Mouse (Mus musculus) forebrain, embryonic 10.5 days (tissue): ENCODE measurements around the gene 4930558C23Rik. TPM values are rescaled to one million over a fixed set of nuclear protein-coding genes. Genes with fewer than 3 reads are reported as not detected.
"Not testable (repeated sequence)": the region's sequence is repeated elsewhere in the genome, so short reads cannot be mapped to it uniquely, and the experiment has no call there.

Experiments used
- DNase-seq: peaks from one replicate; pipeline ENCODE4 v3.0.0-alpha.2; 2017; ENCODE audit warnings: low spot score; ENCODE audit errors: extremely low spot score
- H3K27ac ChIP-seq: fragments of 300-500 bp; sonication (generic); 2 replicates; pipeline ENCODE4 v1.5.1; 2016; ENCODE audit warnings: mild to moderate bottlenecking
- H3K27me3 ChIP-seq: fragments of 300-500 bp; sonication (generic); 2 replicates; pipeline ENCODE4 v1.6.1; 2016; ENCODE audit warnings: mild to moderate bottlenecking; ENCODE audit not compliant: poor library complexity, severe bottlenecking
- H3K36me3 ChIP-seq: fragments of 300-500 bp; sonication (generic); replicated peaks from 2 replicates; pipeline ENCODE4 v1.6.1; 2016; ENCODE audit warnings: mild to moderate bottlenecking, moderate library complexity
- H3K4me1 ChIP-seq: fragments of 300-500 bp; sonication (generic); 2 replicates; pipeline ENCODE4 v1.6.1; 2016
- H3K4me3 ChIP-seq: fragments of 300-500 bp; sonication (generic); 2 replicates; pipeline ENCODE4 v1.5.1; 2016; ENCODE audit warnings: mild to moderate bottlenecking, moderate library complexity
- H3K9me3 ChIP-seq: fragments of 300-500 bp; sonication (generic); 2 replicates; pipeline ENCODE4 v1.6.1; 2016; ENCODE audit warnings: mild to moderate bottlenecking, moderate library complexity
- WGBS: fragments of 180-500 bp; shearing (Covaris S2); methylation state at CpG from one replicate; pipeline ENCODE4 v1.1.7; 2016; 5-methylcytosine and 5-hydroxymethylcytosine counted together
- polyA plus RNA-seq: library from polyadenylated mRNA; unstranded; fragments of >200 nt; fragmentation: Nextera tagmentation; extraction: Ambion mirVana; gene quantifications from 2 replicates; pipeline ENCODE4 v1.2.1, GENCODE M21; 2016

The 4930558C23Rik gene
- polyA plus RNA-seq, 1 experiment from 2014 or later = not detected

DNA sequence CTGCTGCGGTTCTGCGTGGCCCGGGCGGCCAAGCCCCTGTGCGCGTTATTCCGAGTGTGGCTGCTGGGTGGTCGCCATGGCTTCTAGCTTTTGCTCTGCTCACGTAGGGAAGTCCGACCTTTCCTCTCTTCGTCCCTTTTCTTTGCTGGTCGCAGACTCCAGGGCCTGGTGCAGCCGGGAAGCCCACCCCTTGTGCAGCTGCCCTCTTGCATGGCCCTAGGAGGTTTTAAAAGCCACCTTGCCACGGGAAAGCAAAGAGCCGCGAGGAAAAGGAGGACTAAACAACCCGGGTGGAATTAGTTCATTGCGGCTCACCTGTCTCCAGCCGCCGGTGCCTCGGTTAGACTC lies 25.2 kb upstream of the 4930558C23Rik start:
- H3K36me3 ChIP-seq, H3K4me1 ChIP-seq, H3K27me3 ChIP-seq: not testable (repeated sequence)
- WGBS = 16% methylated on average over 16 of the region's 21 CpGs
- Histone ChIP-seq H3K4me3 (peak overlapping the region; percentile 47), H3K9me3 (peaks cover 12% of the 10 kb centered on the region; the same call in 1 of the 2 replicates), H3K27ac (peak overlapping the region; percentile 75)
- peak; percentile 35 for DNase-seq

DNA sequence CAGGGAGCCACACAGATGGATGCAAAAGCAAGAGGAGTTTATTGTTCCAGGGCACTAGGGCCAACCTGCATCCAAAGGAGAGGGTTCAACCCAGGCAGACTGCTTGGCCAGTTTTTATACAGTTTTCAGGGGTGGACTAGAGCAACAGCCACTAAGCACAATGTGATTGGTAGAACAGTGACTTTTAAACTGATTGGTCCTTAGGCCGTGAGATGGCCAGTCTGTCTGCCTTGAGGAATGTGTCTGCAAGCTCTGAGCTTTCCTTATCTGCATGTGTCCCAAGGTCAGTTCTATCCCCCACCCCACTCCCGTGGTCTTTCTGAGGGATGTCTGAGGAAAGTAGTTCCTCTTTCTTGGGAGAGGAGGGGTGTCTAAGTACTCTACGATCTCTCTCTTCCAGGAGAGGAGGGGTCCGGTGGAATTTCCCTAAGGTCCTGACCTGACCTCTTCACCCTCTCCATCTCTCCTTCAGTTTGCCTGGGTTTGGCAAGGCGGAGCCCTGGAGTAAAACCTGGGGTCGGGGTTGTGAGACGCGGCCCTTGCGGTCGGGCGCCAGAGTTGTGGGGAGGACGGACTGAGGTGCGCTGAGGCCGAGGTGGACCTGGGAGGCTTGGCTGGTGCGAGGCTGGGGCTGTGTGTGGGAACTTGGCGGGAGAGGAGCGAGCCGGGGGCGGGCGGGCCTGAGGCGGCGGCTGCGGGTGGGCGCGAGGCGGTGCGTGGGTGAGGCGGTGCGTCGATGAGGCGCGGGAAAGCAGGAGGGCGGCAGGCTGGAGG lies 24.7 kb upstream of the 4930558C23Rik start:
- not testable (repeated sequence) for DNase-seq

DNA sequence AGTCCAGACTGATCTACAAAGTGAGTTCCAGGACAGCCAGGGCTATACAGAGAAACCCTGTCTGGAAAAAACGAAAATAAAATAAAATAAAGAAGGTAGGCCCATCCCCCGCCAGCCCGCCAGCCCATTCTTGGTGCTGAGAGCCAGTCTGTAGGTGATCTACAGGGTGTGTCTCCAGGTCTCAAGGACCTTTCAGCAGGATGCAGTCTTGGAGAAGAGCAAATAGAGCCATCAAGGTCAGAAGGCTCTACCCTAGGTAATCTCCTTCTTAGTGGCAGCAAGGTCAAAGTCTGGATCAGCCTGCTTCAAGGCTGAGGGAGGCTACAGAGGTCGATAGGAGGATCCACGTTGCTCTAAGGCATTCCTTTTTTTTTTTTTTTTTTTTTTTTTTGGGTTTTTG lies 23.8 kb upstream of the 4930558C23Rik start:
- H3K9me3 ChIP-seq = peaks cover 23% of the 10 kb centered on the region; the same call in 1 of the 2 replicates
- H3K27ac ChIP-seq, H3K36me3 ChIP-seq, DNase-seq, H3K4me1 ChIP-seq, H3K4me3 ChIP-seq, H3K27me3 ChIP-seq: not testable (repeated sequence)
- WGBS = 92% methylated on average over 5 of the region's 5 CpGs

More for the DNA sequence above, 24.7 kb upstream of the 4930558C23Rik start:
- H3K36me3 ChIP-seq, H3K4me1 ChIP-seq, H3K27me3 ChIP-seq: not testable (repeated sequence)
- peaks cover 16% of the 10 kb centered on the region; the same call in 1 of the 2 replicates for H3K9me3 ChIP-seq
- H3K27ac ChIP-seq = peak overlapping the region; percentile 75
- H3K4me3 ChIP-seq = peak overlapping the region; percentile 47
- WGBS = 43% methylated on average over 14 of the region's 33 CpGs

DNA sequence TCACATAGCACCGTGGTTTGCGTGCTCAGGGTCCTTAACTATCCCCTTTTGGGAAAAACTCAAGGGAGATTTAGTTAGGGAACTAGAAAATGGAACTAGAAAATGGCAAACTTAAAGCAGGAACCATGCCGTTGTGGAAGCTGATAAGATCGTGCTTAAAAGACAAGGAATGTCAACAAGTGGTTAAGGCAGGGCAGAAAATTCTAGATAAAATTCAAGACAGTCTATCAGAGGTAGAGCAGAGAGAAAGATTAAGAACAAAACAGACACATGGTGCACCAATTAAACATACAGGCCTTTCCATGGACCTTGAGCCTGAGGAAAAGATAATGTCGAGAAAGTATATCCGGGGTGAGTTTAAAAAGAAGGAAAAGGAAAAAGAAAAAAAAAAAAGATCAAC lies 15.2 kb upstream of the 4930558C23Rik start:
- H3K4me1 ChIP-seq = no peaks in the 10 kb centered on the region
- H3K9me3 ChIP-seq = peaks cover 41% of the 10 kb centered on the region
- H3K36me3 ChIP-seq = no peaks in the 10 kb centered on the region
- no peaks in the 10 kb centered on the region for H3K27me3 ChIP-seq
- H3K27ac ChIP-seq = no peak overlapping the region
- no peak for DNase-seq
- WGBS = 94% methylated on average over 6 of the region's 6 CpGs
- H3K4me3 ChIP-seq = no peak overlapping the region

DNA sequence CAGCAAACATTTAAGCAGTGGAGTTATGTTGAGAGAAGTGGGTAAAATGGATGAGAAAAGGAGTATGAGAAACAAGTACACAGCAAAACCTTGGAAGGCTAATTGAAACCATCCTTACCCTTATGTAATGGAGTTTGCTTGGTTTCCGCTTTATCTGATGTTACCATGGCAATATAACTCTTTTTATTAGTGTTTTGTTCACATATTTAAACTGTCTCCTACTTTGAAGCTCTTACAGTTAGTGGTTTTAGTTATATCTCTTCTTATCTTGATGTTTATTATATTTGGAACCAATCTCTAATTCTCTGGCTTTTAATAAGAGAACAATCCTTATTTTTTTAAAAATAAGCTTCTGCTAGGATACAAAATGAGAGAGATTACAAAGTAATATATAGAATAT lies 9.6 kb upstream of the 4930558C23Rik start:
- H3K4me3 ChIP-seq = no peak overlapping the region
- no peaks in the 10 kb centered on the region for H3K27me3 ChIP-seq
- H3K27ac ChIP-seq = no peak overlapping the region
- DNase-seq = no peak
- 85% methylated on average over 1 of the region's 1 CpGs for WGBS
- H3K4me1 ChIP-seq = no peaks in the 10 kb centered on the region
- H3K9me3 ChIP-seq = peaks cover 8% of the 10 kb centered on the region; the same call in 1 of the 2 replicates
- no peaks in the 10 kb centered on the region for H3K36me3 ChIP-seq

DNA sequence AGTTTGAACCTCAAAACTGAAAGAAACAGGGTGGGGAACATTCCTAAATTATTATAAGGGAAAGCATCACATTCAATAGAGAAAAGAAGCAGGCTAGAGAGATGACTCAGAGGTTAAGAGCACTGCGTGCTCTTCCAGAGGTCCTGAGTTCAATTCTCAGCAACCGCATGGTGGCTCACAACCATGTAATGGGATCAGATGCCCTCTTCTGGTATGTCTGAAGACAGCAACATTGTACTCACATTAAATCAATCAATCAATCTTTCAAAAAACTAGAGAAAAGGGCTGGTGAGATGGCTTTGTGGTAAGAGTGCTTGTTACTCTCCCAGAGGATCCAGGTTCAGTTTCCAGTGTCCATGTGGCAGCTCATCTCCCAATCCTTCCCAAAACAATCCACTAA lies 6.2 kb upstream of the 4930558C23Rik start:
- H3K36me3 ChIP-seq = no peaks in the 10 kb centered on the region
- no peak overlapping the region for H3K4me3 ChIP-seq
- H3K27me3 ChIP-seq = no peaks in the 10 kb centered on the region
- H3K4me1 ChIP-seq = no peaks in the 10 kb centered on the region
- no peak overlapping the region for H3K27ac ChIP-seq
- 94% methylated on average over 2 of the region's 2 CpGs for WGBS
- no peaks in the 10 kb centered on the region for H3K9me3 ChIP-seq
- no peak for DNase-seq

DNA sequence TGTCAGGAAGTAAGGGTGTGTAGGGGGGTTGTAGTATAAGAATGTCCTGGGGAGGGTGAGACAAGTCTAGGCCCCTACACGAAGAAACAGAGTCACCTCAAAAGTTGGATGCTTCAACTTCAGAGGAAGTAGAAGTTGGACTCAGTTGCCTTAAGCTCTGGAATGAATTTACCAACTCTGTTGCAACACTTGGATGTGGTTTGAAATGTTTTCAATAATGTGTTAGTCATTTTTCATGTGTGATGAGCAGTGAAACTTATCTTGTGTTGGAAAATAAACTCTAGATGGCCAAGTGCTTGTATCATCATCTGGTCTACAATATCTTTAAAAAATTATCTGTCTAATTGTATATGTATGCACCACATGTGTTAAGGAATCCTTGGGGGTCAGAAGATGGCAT lies 5.1 kb upstream of the 4930558C23Rik start:
- no peaks in the 10 kb centered on the region for H3K27me3 ChIP-seq
- no peak overlapping the region for H3K27ac ChIP-seq
- H3K4me3 ChIP-seq = no peak overlapping the region
- 89% methylated on average over 1 of the region's 1 CpGs for WGBS
- H3K36me3 ChIP-seq = no peaks in the 10 kb centered on the region
- DNase-seq = no peak
- no peaks in the 10 kb centered on the region for H3K4me1 ChIP-seq
- H3K9me3 ChIP-seq = no peaks in the 10 kb centered on the region

DNA sequence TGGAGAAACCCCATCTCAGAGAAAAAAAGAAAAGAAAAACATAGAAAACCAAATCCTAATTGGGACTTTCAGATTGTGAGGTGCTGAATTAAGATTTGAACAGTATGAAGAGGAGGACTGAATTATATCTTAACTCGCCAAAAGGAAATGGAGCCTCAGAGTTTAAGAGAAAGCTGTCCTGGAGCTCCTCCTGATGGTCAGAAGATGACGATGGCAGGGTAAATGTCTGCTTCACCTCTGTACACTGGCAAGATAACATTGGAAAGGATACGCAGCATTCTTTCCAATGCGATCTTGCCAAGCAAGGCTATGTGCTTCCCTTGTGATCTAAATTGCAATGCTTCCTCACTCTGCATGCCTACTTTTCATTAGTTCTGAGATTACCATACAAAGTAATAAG lies 8.3 kb downstream of the 4930558C23Rik start:
- DNase-seq = no peak
- Histone ChIP-seq H3K9me3 (peaks cover 7% of the 10 kb centered on the region), H3K4me1 (no peaks in the 10 kb centered on the region), H3K27me3 (no peaks in the 10 kb centered on the region), H3K36me3 (no peaks in the 10 kb centered on the region), H3K27ac (no peak overlapping the region), H3K4me3 (no peak overlapping the region)
- WGBS = 94% methylated on average over 4 of the region's 4 CpGs

DNA sequence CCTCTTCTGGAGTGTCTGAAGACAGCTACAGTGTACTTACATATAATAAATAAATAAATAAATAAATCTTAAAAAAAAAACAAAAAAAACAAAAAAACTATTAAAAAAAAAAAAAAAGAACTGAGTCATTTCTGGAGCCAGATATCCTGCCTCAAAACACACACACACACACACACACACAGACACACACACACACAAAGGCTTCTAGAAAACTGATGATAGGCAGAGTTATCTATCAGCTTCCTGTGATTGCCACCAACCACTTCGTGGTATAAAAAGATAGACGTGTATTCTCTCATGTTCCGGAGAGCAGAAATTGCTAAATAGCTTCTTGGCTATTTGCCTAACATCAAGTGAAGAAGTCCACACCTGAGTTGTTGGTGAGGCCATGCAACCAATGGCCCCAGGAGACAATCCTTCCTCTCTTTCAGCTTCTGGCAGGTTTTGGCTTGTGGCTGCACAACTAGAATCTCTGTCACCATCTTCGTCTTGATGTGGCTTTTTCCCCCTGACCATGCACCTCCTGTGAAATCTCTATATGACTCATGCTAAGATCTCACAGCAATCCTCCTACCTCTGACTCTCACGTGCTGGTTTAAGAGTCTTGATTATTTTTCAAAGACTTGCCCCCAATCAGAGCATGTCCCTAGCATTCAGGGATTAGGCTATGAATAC lies 17.1 kb downstream of the 4930558C23Rik start:
- DNase-seq = no peak
- Histone ChIP-seq H3K4me3 (no peak overlapping the region), H3K27me3 (no peaks in the 10 kb centered on the region), H3K27ac (no peak overlapping the region), H3K9me3 (no peaks in the 10 kb centered on the region), H3K4me1 (no peaks in the 10 kb centered on the region), H3K36me3 (no peaks in the 10 kb centered on the region)
- 85% methylated on average over 5 of the region's 5 CpGs for WGBS

DNA sequence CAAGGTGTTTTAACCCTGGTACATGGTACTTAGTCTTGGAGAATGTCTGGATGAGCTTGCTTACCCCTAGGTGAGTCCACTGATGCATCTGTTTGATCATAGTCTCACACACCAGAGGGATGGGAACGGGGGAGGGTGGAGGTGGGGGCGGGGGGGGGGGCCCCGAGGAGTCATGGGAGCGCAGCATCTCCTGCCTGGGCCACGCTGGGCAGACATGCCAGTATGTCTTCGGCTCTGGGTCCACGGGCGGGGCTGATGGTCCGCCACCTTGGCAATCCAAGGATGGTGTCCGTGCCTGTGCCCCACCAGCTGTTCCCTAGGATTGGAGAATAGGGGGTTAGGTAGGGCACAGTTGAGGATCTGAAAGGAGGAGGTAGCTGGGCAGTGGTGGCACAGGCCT lies 29.4 kb downstream of the 4930558C23Rik start:
- H3K4me1 ChIP-seq = no peaks in the 10 kb centered on the region
- DNase-seq = no peak
- no peak overlapping the region for H3K27ac ChIP-seq
- no peaks in the 10 kb centered on the region for H3K27me3 ChIP-seq
- H3K9me3 ChIP-seq = peaks cover 30% of the 10 kb centered on the region
- 91% methylated on average over 10 of the region's 10 CpGs for WGBS
- H3K4me3 ChIP-seq = no peak overlapping the region
- H3K36me3 ChIP-seq = no peaks in the 10 kb centered on the region

DNA sequence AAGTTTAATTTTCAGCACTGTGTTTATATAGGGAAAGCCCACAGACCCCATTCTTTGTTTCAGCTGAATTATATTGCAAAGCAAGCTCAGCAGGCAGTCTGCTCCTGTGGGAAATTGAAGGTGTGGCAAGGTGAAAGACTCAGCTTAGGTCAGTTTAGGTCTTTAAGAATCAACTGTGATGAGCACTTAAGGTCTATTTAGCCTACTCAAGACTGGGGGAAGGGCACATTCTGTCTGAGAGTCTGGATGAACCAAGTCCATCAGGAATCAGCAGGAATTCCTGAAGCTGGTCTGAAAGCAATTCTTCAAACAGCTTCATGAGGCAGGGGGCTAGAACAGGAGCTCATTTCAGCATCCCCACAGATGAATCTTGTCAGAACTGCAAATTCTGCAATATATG lies 32.5 kb downstream of the 4930558C23Rik start:
- Histone ChIP-seq H3K36me3 (no peaks in the 10 kb centered on the region), H3K27me3 (no peaks in the 10 kb centered on the region), H3K4me3 (no peak overlapping the region), H3K9me3 (peaks cover 5% of the 10 kb centered on the region; the same call in 1 of the 2 replicates), H3K4me1 (no peaks in the 10 kb centered on the region), H3K27ac (no peak overlapping the region)
- DNase-seq = no peak

DNA sequence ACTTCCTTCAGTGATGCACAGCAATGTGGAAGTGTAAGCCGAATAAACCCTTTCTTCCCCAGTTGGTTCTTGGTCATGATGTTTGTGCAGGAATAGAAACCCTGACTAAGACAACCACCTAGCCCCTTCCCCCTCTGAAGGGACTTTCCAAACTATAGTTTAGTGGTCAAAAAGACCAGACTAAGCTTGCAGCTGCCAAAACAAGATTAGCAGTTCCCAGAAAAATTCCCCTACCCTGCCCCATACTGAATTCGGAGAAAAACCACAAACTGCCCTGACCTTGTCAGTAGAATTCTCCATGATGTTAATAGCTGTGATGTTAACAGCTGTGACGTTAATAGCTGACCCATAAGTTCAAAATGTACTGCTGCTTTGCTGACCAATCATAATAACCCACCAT lies 42.4 kb downstream of the 4930558C23Rik start:
- not testable (repeated sequence) for H3K27me3 ChIP-seq, H3K4me3 ChIP-seq, H3K9me3 ChIP-seq, DNase-seq, H3K27ac ChIP-seq, H3K4me1 ChIP-seq, H3K36me3 ChIP-seq
- 82% methylated on average over 3 of the region's 3 CpGs for WGBS

DNA sequence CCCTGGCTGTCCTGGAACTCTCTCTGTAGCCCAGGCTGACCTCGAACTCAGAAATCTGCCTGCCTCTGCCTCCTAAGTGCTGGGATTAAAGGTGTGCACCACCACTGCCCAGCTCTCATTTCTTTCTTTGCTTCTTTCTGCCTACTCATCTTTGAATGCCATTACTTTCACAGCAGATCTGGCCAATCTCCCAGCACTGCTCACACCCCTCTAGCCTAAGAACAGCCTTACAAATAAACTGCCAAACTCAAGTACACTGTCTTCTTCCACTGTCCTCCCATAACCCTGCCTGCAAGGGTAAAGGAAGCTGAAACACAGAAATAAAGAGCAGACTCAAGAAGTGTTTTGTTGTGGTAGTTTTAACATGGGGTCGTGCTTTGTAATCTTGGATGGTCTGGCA lies 44.9 kb downstream of the 4930558C23Rik start:
- no peaks in the 10 kb centered on the region for H3K9me3 ChIP-seq
- peaks cover 8% of the 10 kb centered on the region for H3K4me1 ChIP-seq
- no peaks in the 10 kb centered on the region for H3K27me3 ChIP-seq
- peaks cover 21% of the 10 kb centered on the region for H3K36me3 ChIP-seq
- DNase-seq = no peak
- H3K4me3 ChIP-seq = no peak overlapping the region
- WGBS = 95% methylated on average over 2 of the region's 2 CpGs
- no peak overlapping the region for H3K27ac ChIP-seq
